Mouse (Mus musculus) common myeloid progenitor, adult 5-6 weeks (primary cell): ENCODE measurements around the gene Knop1. TPM values are rescaled to one million over a fixed set of nuclear protein-coding genes. Genes with fewer than 3 reads are reported as not detected.

Experiments
- ATAC-seq: replicated peaks from 2 replicates; pipeline ENCODE4 v1.8.0; 2016; ENCODE audit warnings: low read depth, mild to moderate bottlenecking, moderate TSS enrichment, inconsistent platforms; ENCODE audit not compliant: poor library complexity, severe bottlenecking
- total RNA-seq: library from RNA; stranded (forward); fragments of 200-1000, 187-1606 nt; gene quantifications from 2 replicates; pipeline ENCODE4 v1.2.3, GENCODE M21; 2017

Gene Knop1
- total RNA-seq, 1 experiment from 2014 or later: 85.4 TPM

- no peak for ATAC-seq
These were observed 54.3 kb downstream of the Knop1 start for GRCm38 (mm10) chr7:118801791-118802190.

- peak; percentile 76 for ATAC-seq
These were observed 55.8 kb downstream of the Knop1 start for GRCm38 (mm10) chr7:118800112-118800734.

GRCm38 (mm10) chr7:118798105-118798570 lies 57.9 kb downstream of the Knop1 start:
- peak; percentile 76 for ATAC-seq

GRCm38 (mm10) chr7:118797600-118797999 lies 58.5 kb downstream of the Knop1 start:
- ATAC-seq: 0 out of 2 replicates have a peak, but pooled peaks have one; percentile 0

GRCm38 (mm10) chr7:118796838-118797237 lies 59.2 kb downstream of the Knop1 start:
- ATAC-seq: no peak

GRCm38 (mm10) chr7:118795779-118796178 lies 60.3 kb downstream of the Knop1 start:
- ATAC-seq: no peak

- ATAC-seq: no peak
These were observed 62.2 kb downstream of the Knop1 start for GRCm38 (mm10) chr7:118793899-118794298.

Other genes starting within 250 kb of the Knop1 start
- gene Gde1, start 150.5 kb downstream of the Knop1 start, total RNA-seq: 26.6 and 38.0 TPM in 2 replicates
- 26.8 and 33.1 TPM in 2 replicates for gene Ccp110, start 143.7 kb downstream of the Knop1 start, total RNA-seq
- gene Vps35l, start 116.0 kb downstream of the Knop1 start, total RNA-seq: 33.3 and 53.9 TPM in 2 replicates
- 1.8 and 2.4 TPM in 2 replicates for gene Iqck, start 502 bp downstream of the Knop1 start, total RNA-seq
- 2.2 and 5.3 TPM in 2 replicates for gene Gprc5b, start 139.0 kb upstream of the Knop1 start, total RNA-seq